Mouse (Mus musculus) R1 (cell line): ENCODE measurements at regions not wholly inside any gene's neighbourhood (a gene's known extent, or its start where the extent isn't known, plus 50 kb on each side); places are given as distances from the start of the nearest gene placed in this dataset.

ENCODE experiments used
- DNase-seq: peaks from one replicate; pipeline ENCODE4 v3.0.0-alpha.2; 2018; ENCODE audit warnings: low read depth, low spot score

DNA sequence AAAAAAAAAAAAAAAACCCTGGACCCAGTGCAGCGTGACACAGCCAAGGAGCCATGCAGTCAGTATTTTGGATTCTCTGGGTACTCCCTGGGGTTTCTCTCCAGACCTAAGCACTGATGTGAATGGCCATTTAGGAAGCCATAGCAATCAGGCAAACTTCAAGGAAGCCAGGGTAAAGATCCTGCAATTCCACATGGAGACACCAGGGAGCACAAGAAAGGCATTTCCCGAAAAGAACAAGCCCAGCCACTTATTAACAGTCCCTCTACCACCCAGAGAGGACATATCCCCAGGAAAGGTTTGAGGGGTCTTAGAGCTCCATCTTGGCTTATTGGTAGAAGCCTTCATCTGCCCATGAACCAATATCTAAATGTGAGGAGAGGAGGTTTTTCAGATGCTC is 68.3 kb upstream of the Cdh5 start:
- DNase-seq: peak; percentile 57

DNA sequence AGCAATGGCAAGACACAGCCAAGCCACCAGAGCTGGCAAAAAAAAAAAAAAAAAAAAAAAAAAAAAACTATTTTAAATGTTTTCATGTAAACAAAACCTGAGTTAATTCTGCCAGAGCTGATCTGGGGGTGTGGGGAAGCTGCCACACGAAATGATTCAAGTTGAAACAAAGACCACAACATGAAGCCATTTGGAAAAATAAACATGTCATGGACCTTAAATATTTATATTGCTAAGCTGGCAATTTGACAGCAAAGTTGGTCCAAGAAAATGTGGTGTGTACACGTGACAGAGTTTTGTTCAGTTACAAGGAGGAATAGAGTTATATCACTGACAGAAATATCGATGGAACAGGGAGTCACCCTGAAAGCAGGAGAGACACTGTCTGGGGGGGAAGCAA is 67.1 kb upstream of the Cdh5 start:
- no peak for DNase-seq

DNA sequence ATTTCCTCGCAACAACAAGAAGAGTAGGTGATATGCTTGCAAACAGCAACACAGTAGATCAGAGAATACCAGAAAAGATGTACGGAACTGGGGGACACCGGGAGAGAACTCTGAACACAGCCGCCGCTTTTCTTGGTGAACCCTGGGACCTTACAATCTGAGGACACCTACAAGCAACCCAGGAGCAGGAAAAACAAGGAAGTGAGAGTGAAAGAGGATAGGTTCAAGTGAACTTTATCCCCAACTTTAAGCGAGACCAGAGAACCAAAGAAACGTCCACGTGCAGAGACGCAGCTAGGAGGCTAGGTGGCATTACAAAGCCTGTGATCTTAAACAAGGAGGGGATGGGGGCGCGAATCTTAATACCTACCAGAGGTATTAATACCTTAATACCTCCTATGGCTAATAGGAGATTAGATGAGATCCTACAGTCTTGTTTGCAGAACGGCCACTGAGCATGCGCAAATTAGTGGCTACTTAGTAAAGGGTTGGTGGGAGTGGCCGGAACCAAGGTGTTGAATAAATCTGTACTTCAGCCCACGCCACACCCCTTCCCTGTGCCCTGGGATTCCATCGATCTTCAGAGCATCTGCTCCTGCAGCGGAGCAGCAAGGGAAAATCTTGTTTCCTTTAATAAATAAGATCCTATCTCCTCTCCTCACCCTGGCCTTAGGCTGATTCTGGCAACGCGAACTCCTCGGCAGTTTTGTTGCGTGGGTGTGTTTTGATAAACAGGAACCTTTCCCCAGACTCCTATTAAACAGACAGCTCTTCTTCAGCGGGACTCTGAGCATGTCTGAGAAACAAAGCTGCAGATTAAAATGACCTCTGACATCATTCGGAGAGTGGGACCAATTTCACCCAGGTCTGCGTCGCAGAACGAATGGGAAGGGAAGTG is 64.6 kb upstream of the Cdh5 start:
- DNase-seq: peak; percentile 24

DNA sequence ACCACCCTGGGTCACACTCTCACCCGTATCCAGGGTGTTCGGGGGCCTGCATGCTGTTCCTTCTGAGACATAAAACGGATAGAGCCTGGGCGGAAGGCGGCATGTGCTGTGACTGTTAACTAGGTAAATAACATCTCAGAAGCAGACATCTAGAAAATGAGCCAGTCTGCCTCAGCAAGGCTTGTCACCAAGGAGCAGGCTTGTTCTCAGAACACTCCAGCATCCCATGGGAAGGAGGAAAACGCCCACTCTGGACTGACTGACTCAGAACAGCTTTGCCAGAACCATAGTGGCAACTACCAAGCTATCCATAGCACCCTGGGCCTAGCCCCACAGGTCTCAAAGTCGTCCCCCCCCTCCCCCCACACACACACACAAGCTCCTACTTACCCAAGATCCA is 63.8 kb upstream of the Cdh5 start:
- DNase-seq: no peak

DNA sequence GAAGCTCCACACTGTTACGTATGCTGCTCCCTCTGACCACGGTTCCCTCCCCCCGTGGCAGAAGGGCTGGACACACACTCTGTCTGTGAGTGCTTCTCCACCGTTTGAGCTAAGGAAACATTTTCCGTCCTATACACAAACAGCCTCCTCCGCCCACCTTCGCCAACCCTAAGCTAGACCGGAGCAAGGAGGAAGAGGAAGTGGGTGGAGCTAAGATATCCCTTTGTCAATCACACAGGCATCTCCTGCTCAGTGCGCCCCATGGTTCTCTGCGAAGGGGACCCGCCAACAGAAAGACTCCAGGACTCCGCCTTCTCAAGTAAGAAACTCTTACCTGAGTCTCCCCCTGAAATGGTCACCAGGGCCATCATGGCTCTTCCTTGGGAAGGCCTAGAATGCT is 61.9 kb upstream of the Cdh5 start:
- peak; percentile 28 for DNase-seq

DNA sequence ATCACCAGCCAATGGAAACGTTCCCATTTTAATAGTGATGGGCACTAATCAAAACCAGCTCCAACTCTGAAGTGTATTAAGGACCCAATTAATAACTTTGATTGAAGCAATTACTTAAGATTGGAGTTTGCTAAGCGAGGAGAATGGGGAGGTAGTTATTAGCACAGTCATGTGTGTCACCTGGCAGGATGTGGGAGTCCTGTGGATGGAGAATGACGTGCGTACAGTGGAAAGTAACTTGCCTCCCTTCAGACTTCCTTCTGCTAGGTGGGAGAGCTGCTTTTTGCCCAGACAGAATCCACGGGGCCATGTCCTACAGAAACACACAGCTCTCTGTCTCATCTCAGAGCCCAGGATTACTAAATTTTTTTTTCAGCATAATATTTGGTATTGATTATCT is 59.9 kb upstream of the Cdh5 start:
- no peak for DNase-seq

DNA sequence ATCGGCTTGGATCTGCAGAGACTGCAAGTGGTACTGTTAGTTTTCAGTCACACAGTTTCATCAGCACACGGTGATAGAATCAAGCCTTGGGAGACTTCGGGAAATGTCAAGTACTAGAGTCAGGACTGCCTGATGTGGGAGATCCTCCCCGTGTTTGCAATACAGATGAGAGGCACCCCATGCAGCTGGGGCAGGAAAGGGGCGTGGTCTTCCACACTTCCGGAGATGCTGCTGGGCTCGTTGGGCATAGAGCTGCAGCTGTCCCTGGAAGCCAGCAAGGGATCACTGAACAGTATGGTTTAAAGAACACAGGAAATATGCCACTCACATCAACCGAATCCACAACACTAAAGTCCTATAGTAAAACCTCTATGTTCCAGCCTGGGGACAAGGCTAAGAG is 59.0 kb upstream of the Cdh5 start:
- no peak for DNase-seq

DNA sequence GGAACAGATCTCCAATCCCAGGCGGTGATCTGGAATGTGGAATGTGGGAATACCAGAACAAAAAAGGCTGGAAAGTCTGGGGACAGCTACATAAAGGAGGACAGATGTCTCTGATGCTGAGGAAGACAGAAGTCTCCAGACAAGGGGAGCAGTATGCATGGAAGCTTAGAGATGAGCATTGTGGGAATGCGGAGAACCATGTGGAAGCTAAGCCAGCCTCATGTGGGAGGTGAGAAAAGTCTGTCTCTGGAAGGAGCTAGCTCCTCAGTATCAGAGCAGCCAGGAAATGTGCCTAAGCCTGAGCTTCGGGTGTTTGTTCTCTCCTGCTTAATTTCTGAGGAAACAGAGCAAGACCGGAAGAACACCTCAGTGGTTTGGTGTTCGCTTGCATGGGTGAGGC is 53.4 kb upstream of the Cdh5 start:
- DNase-seq: no peak

DNA sequence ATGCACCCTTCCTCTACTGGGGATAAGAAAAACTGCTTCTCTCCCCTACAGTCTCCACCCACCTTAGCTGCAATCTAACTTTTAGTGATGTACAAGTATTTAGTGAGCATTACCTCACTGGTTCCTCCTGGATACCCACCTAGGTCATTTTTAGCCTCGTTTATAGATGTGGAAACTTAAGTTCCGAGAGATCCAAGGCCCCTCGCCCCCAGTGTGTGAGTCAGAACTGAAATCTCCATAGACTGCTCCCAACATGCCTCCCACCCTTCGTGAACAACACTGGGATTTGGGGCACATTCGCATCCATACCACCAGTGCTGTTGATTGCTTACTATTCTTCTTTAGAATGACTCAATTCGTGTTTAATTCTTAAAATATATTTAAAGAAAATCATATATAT is 52.2 kb upstream of the Cdh5 start:
- no peak for DNase-seq

DNA sequence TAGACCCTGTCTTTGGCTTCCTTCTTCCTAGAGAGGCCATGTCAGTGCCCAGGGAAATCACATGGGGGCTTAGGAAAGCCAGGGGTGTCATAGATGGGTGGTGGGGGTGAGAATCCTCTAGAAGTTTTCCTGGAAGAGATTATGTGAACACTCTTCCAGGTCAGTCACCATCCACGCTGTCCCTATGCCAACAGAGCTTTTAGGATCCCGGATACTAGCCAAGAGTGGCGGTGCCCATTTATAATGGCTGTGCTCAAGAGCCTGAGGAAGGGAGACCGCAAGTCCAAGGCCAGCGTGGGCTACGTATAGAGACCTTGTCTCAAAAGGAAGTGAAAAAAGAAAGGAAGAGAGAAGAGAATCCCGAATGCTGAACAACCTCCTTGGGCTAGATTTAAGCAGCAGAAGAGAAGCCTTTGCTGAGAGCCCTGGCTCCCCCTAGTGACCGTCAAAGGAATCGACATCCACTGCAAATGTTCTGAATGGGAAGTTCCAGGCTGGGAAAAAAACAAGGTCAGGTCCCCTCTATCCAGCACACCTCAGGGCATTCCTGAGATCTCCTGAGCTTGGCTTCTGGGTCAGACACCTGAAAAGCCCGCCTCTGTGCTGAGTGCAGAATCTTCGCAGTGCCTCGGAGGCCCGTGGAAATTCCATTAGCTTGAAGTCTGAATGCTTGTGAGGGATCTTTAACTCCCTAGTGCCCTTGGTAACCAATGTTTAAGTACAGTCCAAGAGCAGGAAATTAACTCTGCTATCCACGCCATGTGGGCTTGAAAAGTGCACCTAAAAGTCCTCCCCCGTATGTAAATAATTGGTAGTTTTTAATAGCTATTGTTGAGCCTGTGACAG is 50.5 kb upstream of the Cdh5 start:
- peak; percentile 71 for DNase-seq

DNA sequence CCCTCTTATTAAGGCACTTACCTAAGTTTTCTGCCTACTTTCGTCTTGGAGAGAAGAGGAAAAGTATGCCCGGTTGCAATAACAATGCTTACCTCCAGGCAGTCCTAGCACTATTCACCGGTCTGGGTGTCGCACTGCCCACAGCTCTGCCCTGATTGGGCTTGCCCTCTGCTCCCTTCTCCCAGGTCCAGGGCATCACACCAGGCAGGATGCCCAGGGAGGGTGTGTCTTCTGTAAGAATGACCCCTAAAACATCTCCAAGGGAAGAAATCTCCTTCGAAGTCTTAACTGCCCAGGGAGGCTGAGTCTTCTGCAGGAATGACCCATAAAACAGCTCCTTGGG is 49.9 kb upstream of the Cdh5 start:
- no peak for DNase-seq
